Mouse (Mus musculus) bone marrow, adult 2 months (tissue): ENCODE measurements around the gene Mcpt8. TPM values are rescaled to one million over a fixed set of nuclear protein-coding genes. Genes with fewer than 3 reads are reported as not detected.
A peak's percentile ranks its signal among the peaks of the same experiment; 100 is the strongest.
"Not testable (repeated sequence)": the region's sequence is repeated elsewhere in the genome, so short reads cannot be mapped to it uniquely, and the experiment has no call there.

ENCODE experiments used
- H3K27ac ChIP-seq: fragments of 200-500 bp; 2 replicates; pipeline ENCODE4 v1.5.1; 2012; ENCODE audit warnings: low read depth, mild to moderate bottlenecking, control low read depth, inconsistent platforms, low read length; ENCODE audit not compliant: control insufficient read depth, poor library complexity, insufficient read depth
- H3K4me1 ChIP-seq: fragments of 200-500 bp; 2 replicates; pipeline ENCODE4 v1.6.1; 2011; ENCODE audit warnings: low read length; ENCODE audit not compliant: control insufficient read depth, insufficient read depth
- H3K4me3 ChIP-seq: fragments of 200-500 bp; replicated peaks from 2 replicates; pipeline ENCODE3; 2011; ENCODE audit warnings: mild to moderate bottlenecking, low read depth, low read length, control low read depth; ENCODE audit not compliant: control insufficient read depth
- CTCF ChIP-seq: fragments of 200-500 bp; IDR thresholded peaks from 2 replicates; pipeline ENCODE4 v1.5.1; 2011; ENCODE audit warnings: low read length, control low read depth; ENCODE audit not compliant: control insufficient read depth, insufficient read depth
- POLR2A ChIP-seq: fragments of 200-500 bp; IDR thresholded peaks from 2 replicates; pipeline ENCODE4 v1.6.1; 2011; ENCODE audit warnings: low read depth, mild to moderate bottlenecking, control low read depth, low read length, borderline replicate concordance; ENCODE audit not compliant: control insufficient read depth
- WGBS: fragments of 180-500 bp; shearing (Covaris S2); methylation state at CpG from one replicate; pipeline ENCODE4 v1.1.7; 2018; 5-methylcytosine and 5-hydroxymethylcytosine counted together
- polyA plus RNA-seq: library from polyadenylated mRNA; stranded (reverse); fragments of >200 nt; gene quantifications from 2 replicates; pipeline ENCODE4 v1.2.4, GENCODE M21; 2011; ENCODE audit warnings: low replicate concordance; ENCODE audit not compliant: missing spikeins, insufficient read depth, insufficient read length

Gene Mcpt8
- polyA plus RNA-seq, 1 experiment: 51.6 TPM

DNA sequence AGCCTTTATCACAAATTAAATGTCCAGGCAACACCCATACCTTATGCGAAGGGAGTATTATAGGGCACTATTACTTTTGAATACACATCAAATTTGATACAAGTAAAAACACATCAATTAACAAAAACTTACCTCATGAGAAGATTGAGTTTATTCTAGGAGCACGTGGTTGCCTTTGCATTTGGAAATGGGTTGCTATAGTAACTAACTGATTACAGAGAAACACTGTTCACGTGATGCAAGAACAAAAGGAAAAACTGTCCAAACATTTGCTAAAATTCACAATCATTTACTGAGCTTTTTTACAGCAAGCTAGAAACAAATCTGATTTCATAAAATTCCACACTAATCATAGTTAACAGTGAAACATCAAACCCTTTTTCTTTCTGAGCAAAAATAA is 18.4 kb upstream of the Mcpt8 start:
- H3K4me3 ChIP-seq: no peak overlapping the region
- TF ChIP-seq CTCF: no peak
- no peak for TF ChIP-seq POLR2A
- WGBS: 42% methylated on average over 3 of the region's 3 CpGs
- H3K4me1 ChIP-seq: no peaks in the 10 kb centered on the region; the same call in 1 of the 2 replicates
- H3K27ac ChIP-seq: no peak overlapping the region

DNA sequence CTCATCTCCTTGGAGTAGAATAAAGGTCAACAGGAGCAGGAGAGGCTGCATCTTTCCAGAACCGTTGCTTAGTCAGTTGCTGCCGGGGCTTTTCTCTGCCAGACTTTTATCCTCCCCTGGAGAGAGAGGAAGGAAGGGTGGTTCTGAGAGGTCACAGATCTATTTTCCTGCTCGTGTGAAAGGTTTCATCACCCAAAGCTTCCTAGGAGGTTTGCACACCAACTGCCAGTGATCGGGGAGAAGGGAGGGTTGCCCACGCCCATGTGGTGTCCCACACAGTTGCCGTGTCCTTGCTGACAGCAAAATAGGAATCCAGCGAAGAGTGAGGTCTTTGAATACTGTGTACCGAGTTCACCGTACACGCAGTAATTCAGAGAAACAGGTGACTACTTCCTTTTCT is 17.3 kb upstream of the Mcpt8 start, which contains the start of gene Ctsg:
Ctsg (minus strand) TSS at position 189 of the 400 bp plus-strand sequence.
- Histone ChIP-seq H3K4me1 (no peaks in the 10 kb centered on the region; the same call in 1 of the 2 replicates), H3K4me3 (peak within 1 kb of the TSS; percentile 40), H3K27ac (peak within 1 kb of the TSS; percentile 38)
- WGBS: 16% methylated on average over 10 of the region's 10 CpGs
- no peak for TF ChIP-seq CTCF
- TF ChIP-seq POLR2A: no peak

DNA sequence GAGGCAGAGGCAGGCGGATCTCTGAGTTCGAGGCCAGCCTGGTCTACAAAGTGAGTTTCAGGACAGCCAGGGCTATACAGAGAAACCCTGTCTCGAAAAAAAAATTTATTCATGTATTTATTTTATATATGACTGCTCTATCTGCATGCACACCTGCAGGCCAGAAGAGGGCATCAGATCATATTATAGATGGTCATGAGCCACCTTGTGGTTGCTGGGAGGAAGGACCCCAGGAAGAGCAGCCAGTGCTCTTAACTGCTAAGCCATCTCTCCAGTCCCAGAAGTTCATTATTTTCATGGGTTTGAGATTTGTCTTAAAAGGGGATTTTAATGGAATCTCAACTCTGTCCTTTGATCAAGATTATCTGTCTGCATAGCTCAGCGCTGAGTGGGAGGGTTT is 13.9 kb upstream of the Mcpt8 start:
- Histone ChIP-seq H3K27ac (no peak overlapping the region), H3K4me3 (no peak overlapping the region), H3K4me1 (no peaks in the 10 kb centered on the region)
- WGBS: 66% methylated on average over 4 of the region's 4 CpGs
- TF ChIP-seq POLR2A (no peak), CTCF (peak; percentile 56)

DNA sequence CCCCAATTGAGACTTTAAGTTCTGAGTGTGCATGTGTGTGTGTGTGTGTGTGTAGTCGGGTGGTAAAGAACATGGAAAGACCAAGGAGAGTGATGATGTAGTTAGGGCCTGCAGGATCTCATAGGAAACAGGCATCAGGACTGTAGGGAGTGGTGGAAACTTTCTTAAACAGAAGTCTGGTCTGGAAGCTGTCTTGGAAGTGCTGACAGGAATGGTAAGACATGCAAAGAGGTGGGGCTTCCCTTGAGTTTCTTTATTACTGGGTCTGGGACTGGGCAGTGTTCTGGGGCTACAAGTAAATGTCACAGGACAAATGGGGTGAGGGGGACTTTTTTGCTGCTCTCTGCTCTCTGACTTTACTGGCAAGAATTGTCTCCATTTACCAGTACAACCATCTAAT is 12.5 kb upstream of the Mcpt8 start:
- no peaks in the 10 kb centered on the region for H3K4me1 ChIP-seq
- WGBS: 63% methylated on average over 1 of the region's 1 CpGs
- no peak for TF ChIP-seq CTCF
- TF ChIP-seq POLR2A: no peak
- H3K27ac ChIP-seq: no peak overlapping the region
- H3K4me3 ChIP-seq: no peak overlapping the region

DNA sequence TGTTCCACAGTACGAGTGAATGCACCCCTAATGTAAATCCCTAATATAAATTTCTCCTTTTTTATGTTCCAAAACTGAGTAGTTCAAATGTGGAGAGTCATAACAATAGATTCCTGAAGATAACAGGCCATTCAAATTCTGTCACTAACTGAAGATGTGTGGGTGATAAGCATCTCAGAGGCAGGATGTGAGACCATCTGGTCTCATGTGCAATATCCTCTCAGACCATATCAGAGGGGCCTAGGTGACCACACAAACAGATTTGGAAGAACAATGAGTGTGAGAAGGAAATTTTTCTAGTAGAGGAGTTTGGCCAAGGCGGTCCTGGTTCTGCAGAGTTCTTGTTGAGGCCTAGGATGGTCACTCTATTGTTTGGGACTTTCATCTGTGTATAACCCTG is 8.3 kb upstream of the Mcpt8 start:
- Histone ChIP-seq H3K4me3 (no peak overlapping the region), H3K4me1 (no peaks in the 10 kb centered on the region), H3K27ac (no peak overlapping the region)
- 30% methylated on average over 2 of the region's 2 CpGs for WGBS
- TF ChIP-seq CTCF (no peak), POLR2A (no peak)

DNA sequence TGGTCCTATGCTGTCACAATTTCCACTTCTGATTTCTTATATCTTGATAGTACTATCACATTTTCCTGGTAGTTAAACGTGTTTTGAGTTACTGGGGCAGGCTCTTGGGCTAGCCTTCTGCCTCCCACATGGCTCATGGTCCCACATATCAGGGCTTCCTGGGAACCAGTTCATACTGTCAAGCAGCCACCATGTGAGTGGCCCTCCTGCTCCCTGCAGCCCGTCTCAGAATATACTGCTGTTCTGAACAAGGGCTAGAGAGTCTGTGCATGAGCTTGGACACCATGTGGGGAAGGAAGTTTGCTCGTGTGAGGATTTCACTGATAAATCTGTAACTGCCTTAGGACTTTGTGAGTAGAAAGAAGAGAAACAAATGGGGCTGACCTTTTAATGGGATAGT is 1.6 kb upstream of the Mcpt8 start:
- WGBS: 49% methylated on average over 3 of the region's 3 CpGs
- TF ChIP-seq POLR2A (no peak), CTCF (no peak)
- H3K4me3 ChIP-seq: no peak overlapping the region
- H3K27ac ChIP-seq: no peak overlapping the region
- no peaks in the 10 kb centered on the region; the same call in 1 of the 2 replicates for H3K4me1 ChIP-seq

DNA sequence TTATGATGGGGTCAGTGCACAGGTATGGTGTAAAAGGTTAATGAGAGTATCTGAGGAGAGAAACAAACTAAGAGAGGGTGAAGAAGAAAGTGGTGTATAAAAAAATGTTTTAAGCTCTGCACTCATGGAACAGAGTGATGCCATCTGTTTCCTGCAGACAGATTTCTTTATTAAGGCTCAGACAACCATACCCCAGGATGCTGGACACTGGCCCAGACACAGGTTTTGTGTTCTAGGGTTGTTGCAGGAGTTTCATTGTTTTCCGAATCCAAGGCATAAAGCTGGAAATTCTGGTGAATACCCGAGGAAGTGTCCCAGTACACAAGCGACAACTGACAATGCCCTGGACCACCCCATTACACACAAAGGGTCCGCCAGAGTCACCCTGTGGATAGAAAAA is 3.1 kb downstream of the Mcpt8 start:
- H3K4me3 ChIP-seq: no peak overlapping the region
- no peaks in the 10 kb centered on the region; the same call in 1 of the 2 replicates for H3K4me1 ChIP-seq
- TF ChIP-seq CTCF (no peak), POLR2A (no peak)
- WGBS: 52% methylated on average over 4 of the region's 4 CpGs
- H3K27ac ChIP-seq: no peak overlapping the region

DNA sequence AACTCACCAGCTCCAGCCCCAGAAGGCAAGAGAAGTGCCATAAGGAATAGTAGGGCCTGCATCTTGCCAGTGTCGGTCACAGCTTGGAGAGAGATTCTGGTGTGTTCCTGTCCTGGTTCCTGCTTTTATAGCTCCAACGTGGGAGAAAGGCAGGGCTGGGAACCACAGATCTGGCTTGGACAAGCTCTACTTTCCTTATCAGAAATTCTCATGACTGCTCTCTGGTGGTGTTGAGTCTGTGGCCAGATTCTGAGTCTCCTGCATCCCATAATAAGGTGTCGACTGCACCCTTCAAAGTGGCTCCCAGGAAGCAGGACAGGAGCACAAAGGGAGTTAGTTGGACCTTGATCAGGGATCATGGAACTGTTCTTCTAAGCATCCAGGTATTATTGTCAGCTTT is 22.9 kb downstream of the Mcpt8 start, which contains the start of gene Mcpt4:
Mcpt4 (minus strand) TSS at position 101 of the 400 bp plus-strand sequence.
- not testable (repeated sequence) for H3K27ac ChIP-seq, H3K4me1 ChIP-seq, H3K4me3 ChIP-seq
- 59% methylated on average over 3 of the region's 3 CpGs for WGBS

DNA sequence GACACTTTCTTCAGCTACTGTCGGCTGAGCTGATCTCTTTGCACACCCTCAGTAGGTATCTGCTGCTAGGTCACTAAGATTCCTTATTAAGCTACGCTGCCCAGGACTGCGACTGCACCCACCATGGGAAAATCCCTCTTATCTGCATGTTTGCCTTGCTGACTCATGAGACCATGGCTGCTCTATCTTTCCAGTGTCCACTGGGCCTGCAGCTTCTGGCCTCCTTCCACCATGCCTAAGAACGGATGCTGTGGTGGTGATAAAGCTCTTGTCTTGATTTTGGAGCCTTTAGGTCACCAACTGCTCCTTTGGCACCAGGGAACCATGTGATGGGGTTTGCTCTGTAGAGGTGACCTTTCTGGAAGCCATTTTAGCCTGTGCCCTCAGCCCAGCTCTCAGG is 27.4 kb downstream of the Mcpt8 start:
- H3K27ac ChIP-seq: no peak overlapping the region
- H3K4me3 ChIP-seq: no peak overlapping the region
- H3K4me1 ChIP-seq: no peaks in the 10 kb centered on the region
- TF ChIP-seq CTCF: no peak
- WGBS: 68% methylated on average over 4 of the region's 4 CpGs

DNA sequence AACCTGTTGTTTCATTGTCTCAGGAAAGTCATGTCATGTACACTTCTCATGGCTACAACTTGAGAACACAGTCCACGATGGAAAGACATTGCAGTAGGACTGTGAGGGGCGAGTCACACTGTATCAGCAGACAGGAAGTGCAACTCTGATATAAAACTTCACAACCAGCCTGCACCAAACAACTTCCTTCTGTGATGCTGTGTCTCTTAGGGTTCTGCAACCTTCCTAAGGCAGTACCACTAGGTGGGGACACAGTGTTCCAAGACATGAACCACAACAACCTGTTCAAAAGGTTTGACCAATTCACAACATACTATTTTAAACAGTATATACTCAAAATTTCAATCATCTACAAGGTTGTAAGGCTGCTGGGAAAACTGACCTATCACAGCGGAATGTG is 29.7 kb downstream of the Mcpt8 start:
- 37% methylated on average over 3 of the region's 3 CpGs for WGBS
- Histone ChIP-seq H3K4me1 (no peaks in the 10 kb centered on the region), H3K4me3 (no peak overlapping the region), H3K27ac (no peak overlapping the region)
- TF ChIP-seq CTCF (no peak), POLR2A (no peak)

DNA sequence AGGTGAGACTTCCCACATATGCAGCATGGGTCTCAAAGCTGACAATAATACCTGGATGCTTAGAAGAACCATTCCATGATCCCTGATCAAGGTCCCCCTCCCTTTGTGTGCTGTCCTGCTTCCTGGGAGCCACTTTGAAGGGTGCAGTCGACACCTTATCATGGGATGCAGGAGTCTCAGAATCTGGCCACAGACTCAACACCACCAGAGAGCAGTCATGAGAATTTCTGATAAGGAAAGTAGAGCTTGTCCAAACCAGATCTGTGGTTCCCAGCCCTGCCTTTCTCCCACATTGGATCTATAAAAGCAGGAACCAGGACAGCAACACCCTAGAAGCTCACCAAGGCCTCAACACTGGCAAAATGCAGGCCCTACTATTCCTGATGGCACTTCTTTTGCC is 43.3 kb downstream of the Mcpt8 start, which contains the start of gene Mcpt2:
Mcpt2 (plus strand) TSS at position 250 of the 400 bp plus-strand sequence.
- H3K4me1 ChIP-seq, H3K27ac ChIP-seq, H3K4me3 ChIP-seq: not testable (repeated sequence)
- 58% methylated on average over 1 of the region's 1 CpGs for WGBS
